Mouse (Mus musculus) left cerebral cortex, postnatal 10 days (tissue): ENCODE measurements around the gene Fbxl21. TPM values are rescaled to one million over a fixed set of nuclear protein-coding genes. Genes with fewer than 3 reads are reported as not detected.

Experiments
- DNase-seq, 2 experiments: peaks; one replicate each; pipeline ENCODE4 v3.0.0; 2021 to 2022; ENCODE audit warnings: low spot score in 2 of 2, mixed read lengths in 1 of 2; ENCODE audit errors: extremely low spot score in 1 of 2
- intact Hi-C: fragments of 180-260 bp; cut with DNase I; formaldehyde crosslinking; loops from one replicate; pipeline ENCODE4 v1.15.1; 2025
- total RNA-seq, 2 experiments: library from RNA; stranded (reverse); gene quantifications; 2 replicates each; pipeline ENCODE4 v1.2.3; 2021

The Fbxl21 gene
- total RNA-seq, 2 experiments from 2014 or later = 3.8 to 4.2 TPM

DNA sequence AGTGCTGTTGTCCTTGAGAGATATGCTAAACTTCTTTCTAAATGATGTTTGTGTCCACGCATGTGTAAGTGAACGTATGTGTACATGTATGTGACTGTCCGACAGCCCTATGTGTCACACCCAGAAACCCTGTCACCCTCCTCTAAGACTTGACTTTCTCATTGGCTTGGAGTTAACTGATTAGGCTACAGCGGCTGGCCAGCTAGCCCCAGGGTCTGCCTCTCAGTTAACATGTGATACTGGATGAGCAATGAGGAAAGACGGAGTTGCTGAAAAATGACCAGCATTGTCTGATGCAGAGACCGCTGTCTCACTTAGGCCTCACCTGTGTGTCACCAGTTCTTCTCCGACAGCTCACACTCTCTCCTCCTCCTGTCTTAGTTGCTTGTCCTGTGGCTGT, 5.6 kb downstream of the Fbxl21 start:
- intact Hi-C loops = no loop called here

DNA sequence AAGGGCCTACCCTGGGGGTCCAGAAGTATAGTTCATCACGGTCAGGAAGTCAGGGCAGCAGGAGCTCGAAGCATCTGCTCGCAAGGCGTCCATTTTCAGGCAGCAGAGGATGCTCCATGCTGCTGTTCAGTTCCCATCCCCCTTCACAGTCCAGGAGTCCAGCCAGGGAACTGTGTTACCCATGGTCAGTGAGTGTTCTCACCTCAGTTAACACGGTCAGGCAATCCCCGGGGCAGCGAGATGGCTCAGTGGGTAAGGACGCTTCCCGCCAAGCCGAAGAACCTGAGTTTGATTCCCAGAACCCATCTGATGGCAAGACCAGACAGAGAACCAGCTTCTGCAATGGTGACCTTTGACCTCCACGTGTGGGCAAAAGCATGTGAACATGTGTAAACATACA, 6.0 kb downstream of the Fbxl21 start:
- intact Hi-C loops = no loop called here
- DNase-seq = no peak

More for the DNA sequence above, 5.6 kb downstream of the Fbxl21 start:
- no peak for DNase-seq

GRCm38 (mm10) chr13:56529031-56529430, 6.8 kb downstream of the Fbxl21 start:
- no peak for DNase-seq
- intact Hi-C loops = no loop called here

- DNase-seq = no peak
Observed at GRCm38 (mm10) chr13:56529685-56530084, 7.4 kb downstream of the Fbxl21 start.

GRCm38 (mm10) chr13:56534931-56535330, 12.7 kb downstream of the Fbxl21 start:
- intact Hi-C loops = no loop called here
- no peak for DNase-seq

More at GRCm38 (mm10) chr13:56529685-56530084, 7.4 kb downstream of the Fbxl21 start:
- intact Hi-C loops = no loop called here

GRCm38 (mm10) chr13:56535570-56535969, 13.3 kb downstream of the Fbxl21 start:
- no peak for DNase-seq

GRCm38 (mm10) chr13:56537026-56537425, 14.8 kb downstream of the Fbxl21 start:
- intact Hi-C loops = no loop called here
- DNase-seq = no peak

More at GRCm38 (mm10) chr13:56535570-56535969, 13.3 kb downstream of the Fbxl21 start:
- intact Hi-C loops = no loop called here

- peak in 1 of 2 experiments; percentile 41 for DNase-seq
- intact Hi-C loops = no loop called here
Observed at GRCm38 (mm10) chr13:56539846-56540245, 17.6 kb downstream of the Fbxl21 start.

DNA sequence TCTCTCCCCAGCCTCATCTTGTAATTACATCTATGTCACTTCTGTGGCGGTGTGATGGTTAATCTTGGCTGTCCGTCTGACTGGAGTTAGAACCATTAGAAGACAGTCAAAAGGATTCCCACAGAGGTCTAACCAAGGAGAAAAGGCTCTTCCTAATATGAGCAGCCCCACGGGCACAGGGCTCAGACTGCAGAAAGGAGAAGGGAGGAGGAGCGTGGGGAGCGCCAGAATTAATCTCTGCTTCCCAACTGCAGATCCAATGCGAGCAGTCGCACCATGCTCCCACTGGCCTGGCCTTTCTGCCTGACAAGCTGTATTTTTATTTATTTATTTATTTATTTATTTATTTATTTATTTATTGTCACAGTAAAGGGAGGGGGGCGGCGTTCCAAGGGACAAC, 21.5 kb downstream of the Fbxl21 start:
- intact Hi-C loops = no loop called here
- DNase-seq = no peak

- intact Hi-C loops = no loop called here
- DNase-seq = no peak
Observed at GRCm38 (mm10) chr13:56544956-56545355, 22.7 kb downstream of the Fbxl21 start.

GRCm38 (mm10) chr13:56548401-56548800, 26.1 kb downstream of the Fbxl21 start, which contains the start of gene Lect2:
Lect2 (minus strand) TSS chr13:56548502.
- intact Hi-C loops = no loop called here
- DNase-seq = no peak

DNA sequence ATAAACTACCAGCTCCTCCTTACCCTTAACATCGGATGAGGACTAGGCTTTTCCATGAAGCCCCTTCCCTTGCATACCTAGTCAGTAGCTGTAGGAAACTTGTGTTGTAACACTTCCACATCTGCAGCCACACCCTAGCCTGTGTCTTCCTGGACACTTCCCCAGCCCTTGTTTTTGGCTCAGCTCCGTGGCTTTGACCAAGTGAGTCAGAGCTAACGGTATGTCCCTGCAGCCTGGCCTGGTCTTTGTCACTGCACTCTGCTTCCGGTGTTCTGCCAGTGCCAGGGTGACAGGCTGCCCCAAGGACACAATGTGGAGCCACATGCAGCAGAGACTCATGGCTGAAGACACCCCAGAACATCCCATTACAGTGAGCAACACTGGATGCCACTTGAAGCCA, 27.1 kb downstream of the Fbxl21 start:
- DNase-seq = no peak
- intact Hi-C loops = no loop called here

DNA sequence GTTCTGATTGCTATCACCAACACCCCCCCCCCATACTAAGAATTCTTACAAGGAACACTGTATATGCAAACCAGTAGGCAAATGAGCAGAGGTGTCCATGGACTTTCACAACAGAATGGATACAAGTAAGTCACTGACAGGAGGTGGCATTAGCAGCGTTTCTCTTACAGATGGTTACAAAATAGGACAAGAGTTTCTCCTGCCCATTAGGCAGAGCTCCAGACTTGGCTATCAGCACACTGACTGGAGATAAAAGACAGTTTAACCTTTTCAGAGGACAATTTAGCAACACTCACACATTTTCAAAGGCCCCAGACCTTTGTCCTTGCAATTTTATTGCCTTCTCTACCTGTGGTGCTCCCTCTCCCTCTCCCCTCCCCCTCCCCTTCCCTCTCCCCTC, 28.3 kb downstream of the Fbxl21 start:
- no peak for DNase-seq
- intact Hi-C loops = loop anchor here (10.0 kb wide), 2 partner anchors 184 to 714 kb away; no protein-coding TSS in a partner anchor

DNA sequence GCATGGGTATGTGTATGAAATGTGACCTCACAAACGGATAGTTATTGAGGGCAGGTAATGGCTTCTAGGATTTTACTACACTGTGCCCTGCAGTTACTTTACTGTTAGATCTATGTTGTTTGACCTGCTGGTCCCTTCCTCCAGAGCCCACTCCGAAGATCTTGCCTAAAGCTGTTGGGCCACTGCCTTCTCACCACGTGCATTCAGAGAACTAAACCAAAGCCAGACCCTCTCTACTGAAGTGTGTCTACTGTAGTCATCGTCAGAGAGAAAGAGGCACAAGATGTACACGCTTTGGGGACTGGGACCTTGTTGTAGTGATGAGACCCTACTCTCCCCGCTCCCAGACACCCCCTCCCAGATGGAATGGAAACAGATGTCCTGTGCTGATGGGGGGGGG, 29.4 kb downstream of the Fbxl21 start:
- no peak for DNase-seq
- intact Hi-C loops = loop anchor here (10.0 kb wide), 2 partner anchors 183 to 713 kb away; no protein-coding TSS in a partner anchor

DNA sequence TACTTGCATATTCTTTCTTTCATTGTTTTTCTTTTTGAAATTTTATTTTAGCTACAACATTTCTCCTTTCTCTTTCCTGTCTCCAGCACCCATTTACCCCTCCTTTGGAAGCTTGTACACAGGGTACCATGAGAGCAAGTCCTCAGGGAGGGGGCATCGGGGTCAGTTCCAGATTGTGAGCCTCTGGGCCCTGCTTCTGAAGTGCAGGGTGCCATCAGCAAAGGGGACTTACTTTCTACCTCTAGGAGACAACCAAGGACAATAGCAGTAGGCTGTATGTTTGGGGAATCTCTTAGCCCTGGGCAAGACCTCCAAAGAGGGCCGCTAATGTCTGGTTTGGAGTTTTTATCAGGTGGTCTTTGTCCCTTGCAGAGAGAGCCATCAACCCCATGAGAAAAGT, 31.7 kb downstream of the Fbxl21 start:
- DNase-seq = no peak
- intact Hi-C loops = loop anchor here (10.0 kb wide), 2 partner anchors 181 to 711 kb away; no protein-coding TSS in a partner anchor

- intact Hi-C loops = loop anchor here (10.0 kb wide), 2 partner anchors 180 to 710 kb away; no protein-coding TSS in a partner anchor
- peak; percentile 52 to 57 for DNase-seq
Observed at GRCm38 (mm10) chr13:56554409-56554808, 32.1 kb downstream of the Fbxl21 start.

- DNase-seq = peak; percentile 43 to 62
- intact Hi-C loops = loop anchor here (5.0 to 10.0 kb wide), 3 partner anchors 101 to 709 kb away; no protein-coding TSS in a partner anchor
Observed at GRCm38 (mm10) chr13:56555957-56556356, 33.7 kb downstream of the Fbxl21 start.

- intact Hi-C loops = loop anchor here (5.0 to 10.0 kb wide), 3 partner anchors 101 to 708 kb away; no protein-coding TSS in a partner anchor
Observed at GRCm38 (mm10) chr13:56556701-56557100, 34.4 kb downstream of the Fbxl21 start.

DNA sequence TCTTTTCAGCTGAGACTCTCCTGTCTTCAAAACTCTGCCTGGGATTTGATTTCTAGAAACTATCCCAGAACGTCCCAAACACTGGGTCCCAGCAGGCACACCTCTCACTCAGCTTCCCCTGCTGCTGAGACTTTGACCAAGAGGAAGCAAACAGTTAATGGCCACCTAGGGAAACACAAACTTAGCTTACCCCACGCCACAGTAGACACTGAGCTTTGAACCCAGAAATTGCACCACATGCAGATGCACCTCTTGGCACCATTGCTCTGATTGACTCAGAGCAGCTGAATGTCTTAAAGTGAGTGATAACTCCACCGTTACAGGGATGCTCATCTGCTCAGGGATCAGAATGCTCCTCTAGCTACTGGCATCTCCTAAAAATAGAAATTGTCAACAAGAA, 36.5 kb downstream of the Fbxl21 start:
- intact Hi-C loops = loop anchor here (5.0 to 10.0 kb wide), 3 partner anchors 98 to 706 kb away; no protein-coding TSS in a partner anchor
- DNase-seq = no peak

More at GRCm38 (mm10) chr13:56556701-56557100, 34.4 kb downstream of the Fbxl21 start:
- no peak for DNase-seq

- DNase-seq = no peak
- intact Hi-C loops = loop anchor here (5.0 to 10.0 kb wide), 4 partner anchors 82 to 705 kb away; no protein-coding TSS in a partner anchor
Observed at GRCm38 (mm10) chr13:56559841-56560370, 37.6 kb downstream of the Fbxl21 start.
